Mouse (Mus musculus): ENCODE measurements at regions not wholly inside any gene's neighbourhood (a gene's known extent, or its start where the extent isn't known, plus 50 kb on each side); places are given as distances from the start of the nearest gene placed in this dataset.

GRCm38 (mm10) chr3:46970744-46971143 lies 522.7 kb upstream of the Pabpc4l start:
- WGBS, result 89% methylated on average over 4 of the region's 4 CpGs
- ATAC-seq, result no peak

GRCm38 (mm10) chr3:46970000-46970399 lies 522.0 kb upstream of the Pabpc4l start:
- TF ChIP-seq EP300 (IDR thresholded peaks at IDR 0.05), result no peak
- WGBS, result 75% methylated on average over 1 of the region's 1 CpGs

More at GRCm38 (mm10) chr3:46970744-46971143, 522.7 kb upstream of the Pabpc4l start:
- no peak for DNase-seq (ENCODE audit: low spot score)
- Histone ChIP-seq H3K9ac (replicated peaks; ENCODE audit: low read depth) (no peak overlapping the region), H3K4me1 (ENCODE audit: insufficient read depth, low read depth, low read length) (no peaks in the 10 kb centered on the region), H3K27ac (ENCODE audit: low read length) (no peak overlapping the region), H3K4me2 (replicated peaks; ENCODE audit: low read depth, low read length) (no peak overlapping the region), H3K27me3 (replicated peaks; ENCODE audit: insufficient read depth, low read length) (no peaks in the 10 kb centered on the region), H3K4me3 (ENCODE audit: low read depth, low read length) (no peak overlapping the region), H3K36me3 (ENCODE audit: insufficient read depth, low read length) (no peaks in the 10 kb centered on the region), H3K9me3 (ENCODE audit: low read length) (no peaks in the 10 kb centered on the region)
- TF ChIP-seq CTCF (IDR thresholded peaks at IDR 0.05) (no peak), EP300 (IDR thresholded peaks at IDR 0.05) (no peak)

GRCm38 (mm10) chr3:46951391-46951790 lies 503.4 kb upstream of the Pabpc4l start:
- Histone ChIP-seq H3K9me3 (ENCODE audit: low read length) (no peaks in the 10 kb centered on the region), H3K4me1 (ENCODE audit: insufficient read depth, low read depth, low read length) (no peaks in the 10 kb centered on the region), H3K36me3 (ENCODE audit: insufficient read depth, low read length) (no peaks in the 10 kb centered on the region), H3K27ac (ENCODE audit: low read length) (no peak overlapping the region), H3K4me2 (replicated peaks; ENCODE audit: low read depth, low read length) (no peak overlapping the region), H3K9ac (replicated peaks; ENCODE audit: low read depth) (no peak overlapping the region), H3K4me3 (ENCODE audit: low read depth, low read length) (no peak overlapping the region), H3K27me3 (replicated peaks; ENCODE audit: insufficient read depth, low read length) (no peaks in the 10 kb centered on the region)
- 68% methylated on average over 2 of the region's 2 CpGs for WGBS
- no peak for ATAC-seq
- TF ChIP-seq EP300 (IDR thresholded peaks at IDR 0.05) (no peak), CTCF (IDR thresholded peaks at IDR 0.05) (no peak)
- no peak for DNase-seq (ENCODE audit: low spot score)

More at GRCm38 (mm10) chr3:46970000-46970399, 522.0 kb upstream of the Pabpc4l start:
- Histone ChIP-seq H3K4me2 (replicated peaks; ENCODE audit: low read depth, low read length) (no peak overlapping the region), H3K27ac (ENCODE audit: low read length) (no peak overlapping the region), H3K4me1 (ENCODE audit: insufficient read depth, low read depth, low read length) (no peaks in the 10 kb centered on the region), H3K9ac (replicated peaks; ENCODE audit: low read depth) (no peak overlapping the region), H3K4me3 (ENCODE audit: low read depth, low read length) (no peak overlapping the region), H3K36me3 (ENCODE audit: insufficient read depth, low read length) (no peaks in the 10 kb centered on the region), H3K9me3 (ENCODE audit: low read length) (no peaks in the 10 kb centered on the region), H3K27me3 (replicated peaks; ENCODE audit: insufficient read depth, low read length) (no peaks in the 10 kb centered on the region)
- DNase-seq (ENCODE audit: low spot score) (no peak), ATAC-seq (no peak)

- Histone ChIP-seq H3K4me2 (replicated peaks; ENCODE audit: low read depth, low read length) (no peak overlapping the region), H3K27ac (ENCODE audit: low read length) (no peak overlapping the region), H3K9me3 (ENCODE audit: low read length) (no peaks in the 10 kb centered on the region), H3K4me1 (ENCODE audit: insufficient read depth, low read depth, low read length) (no peaks in the 10 kb centered on the region), H3K9ac (replicated peaks; ENCODE audit: low read depth) (no peak overlapping the region), H3K4me3 (ENCODE audit: low read depth, low read length) (no peak overlapping the region), H3K36me3 (ENCODE audit: insufficient read depth, low read length) (no peaks in the 10 kb centered on the region), H3K27me3 (replicated peaks; ENCODE audit: insufficient read depth, low read length) (no peaks in the 10 kb centered on the region)
- no peak for TF ChIP-seq EP300 (IDR thresholded peaks at IDR 0.05)
- TF ChIP-seq CTCF (IDR thresholded peaks at IDR 0.05), result no peak
- WGBS, result 91% methylated on average over 1 of the region's 1 CpGs
- ATAC-seq (no peak), DNase-seq (ENCODE audit: low spot score) (no peak)
Observed at GRCm38 (mm10) chr3:46937751-46938150, 489.7 kb upstream of the Pabpc4l start.

- 52% methylated on average over 6 of the region's 6 CpGs for WGBS
- H3K27ac ChIP-seq (ENCODE audit: low read length), result no peak overlapping the region
- no peak for ATAC-seq
Observed at GRCm38 (mm10) chr3:46891057-46891736, 443.2 kb upstream of the Pabpc4l start.

GRCm38 (mm10) chr3:46875848-46876247 lies 427.8 kb upstream of the Pabpc4l start:
- peak; percentile 36 for DNase-seq (ENCODE audit: low spot score)
- TF ChIP-seq CTCF (IDR thresholded peaks at IDR 0.05) (no peak), EP300 (IDR thresholded peaks at IDR 0.05) (no peak)
- Histone ChIP-seq H3K36me3 (ENCODE audit: insufficient read depth, low read length) (no peaks in the 10 kb centered on the region), H3K27ac (ENCODE audit: low read length) (no peak overlapping the region), H3K9ac (replicated peaks; ENCODE audit: low read depth) (no peak overlapping the region), H3K9me3 (ENCODE audit: low read length) (no peaks in the 10 kb centered on the region), H3K27me3 (replicated peaks; ENCODE audit: insufficient read depth, low read length) (no peaks in the 10 kb centered on the region), H3K4me2 (replicated peaks; ENCODE audit: low read depth, low read length) (no peak overlapping the region), H3K4me3 (ENCODE audit: low read depth, low read length) (no peak overlapping the region), H3K4me1 (ENCODE audit: insufficient read depth, low read depth, low read length) (no peaks in the 10 kb centered on the region)
- ATAC-seq, result peak; percentile 67
- WGBS, result 81% methylated on average over 1 of the region's 1 CpGs

More at GRCm38 (mm10) chr3:46891057-46891736, 443.2 kb upstream of the Pabpc4l start:
- Histone ChIP-seq H3K4me3 (ENCODE audit: low read depth, low read length) (no peak overlapping the region), H3K9ac (replicated peaks; ENCODE audit: low read depth) (no peak overlapping the region), H3K9me3 (ENCODE audit: low read length) (no peaks in the 10 kb centered on the region), H3K4me2 (replicated peaks; ENCODE audit: low read depth, low read length) (no peak overlapping the region), H3K27me3 (replicated peaks; ENCODE audit: insufficient read depth, low read length) (no peaks in the 10 kb centered on the region), H3K36me3 (ENCODE audit: insufficient read depth, low read length) (no peaks in the 10 kb centered on the region), H3K4me1 (ENCODE audit: insufficient read depth, low read depth, low read length) (no peaks in the 10 kb centered on the region)
- DNase-seq (ENCODE audit: low spot score), result no peak
- TF ChIP-seq CTCF (IDR thresholded peaks at IDR 0.05) (no peak), EP300 (IDR thresholded peaks at IDR 0.05) (no peak)

Measured in lung, postnatal 0 days (tissue).